Mouse (Mus musculus) cortical plate, adult 2 months (tissue): ENCODE data around the gene Tada1.

Experiments
- CTCF ChIP-seq: fragments of 200-500 bp; IDR thresholded peaks from 2 replicates; pipeline ENCODE4 v1.5.1; 2011; ENCODE audit warnings: mild to moderate bottlenecking, control low read depth, low read length; ENCODE audit not compliant: insufficient read depth; ENCODE audit errors: extremely low read depth
- POLR2A ChIP-seq: fragments of 200-500 bp; IDR thresholded peaks from 2 replicates; pipeline ENCODE4 v1.6.1; 2011; ENCODE audit warnings: mild to moderate bottlenecking, low read length, control low read depth; ENCODE audit not compliant: insufficient read depth; ENCODE audit errors: extremely low read depth

GRCm38 (mm10) chr1:166391671-166392070 is 12.8 kb downstream of the Tada1 start:
- TF ChIP-seq CTCF: no peak
- TF ChIP-seq POLR2A: no peak
